In genomic region chr11:70982557-70983228, GRCm38 (mm10) we compare ENCODE assay signal across 8 mouse cellular contexts. TPM values are rescaled to one million over a fixed set of nuclear protein-coding genes. Genes with fewer than 3 reads are reported as not detected.
A peak's percentile ranks its signal among the peaks of the same experiment; 100 is the strongest.
DNase-seq lines count a peak whose midpoint lies in the region; ATAC-seq lines count a peak whose summit lies in the region.

C1qbp (minus strand) TSS chr11:70983026.

- no peaks in the 10 kb centered on the region for H3K27me3 ChIP-seq in erythroblast, embryonic 14.5 days (ENCODE audit: control insufficient read depth)
- H3K27me3 ChIP-seq in heart, embryonic 11.5 days (ENCODE audit: control insufficient read depth, insufficient read depth, low read length), result no peaks in the 10 kb centered on the region
- H3K27me3 ChIP-seq in kidney, embryonic 16.5 days (ENCODE audit: insufficient read depth, low read length), result no peaks in the 10 kb centered on the region

- peak within 1 kb of the TSS; percentile 82 for H3K9ac ChIP-seq in heart, embryonic 11.5 days (ENCODE audit: low read depth, low read length)
- peak within 1 kb of the TSS; percentile 96 for H3K9ac ChIP-seq in kidney, embryonic 16.5 days (replicated peaks; ENCODE audit: low read length)

- DNase-seq in CD4-positive helper T cell, adult 2 months (ENCODE audit: low read depth, low spot score), result peak; percentile 92
- DNase-seq in brain, embryonic 18.5 days (ENCODE audit: low read depth, low spot score), result peak; percentile 66
- peak; percentile 95 for DNase-seq in liver
- peak; percentile 76 to 88 for DNase-seq in monocyte, adult 2 months (ENCODE audit: low read depth in 1 of 2, low spot score in 2 of 2)
- DNase-seq in spleen, postnatal 14 days (ENCODE audit: low spot score in 2 of 2), result peak; percentile 88 to 95

- H3K4me1 ChIP-seq in erythroblast, embryonic 14.5 days (ENCODE audit: control insufficient read depth), result peaks cover 42% of the 10 kb centered on the region
- H3K4me1 ChIP-seq in heart, embryonic 11.5 days (ENCODE audit: control insufficient read depth, insufficient read depth, low read length), result peaks cover 7% of the 10 kb centered on the region
- peaks cover 11% of the 10 kb centered on the region for H3K4me1 ChIP-seq in kidney, embryonic 16.5 days (ENCODE audit: insufficient read depth, low read length)

- H3K36me3 ChIP-seq in erythroblast, embryonic 14.5 days (ENCODE audit: control insufficient read depth), result peaks cover 68% of the 10 kb centered on the region
- peaks cover 33% of the 10 kb centered on the region for H3K36me3 ChIP-seq in heart, embryonic 11.5 days (ENCODE audit: control insufficient read depth, insufficient read depth, low read length)
- H3K36me3 ChIP-seq in kidney, embryonic 16.5 days (ENCODE audit: insufficient read depth, low read length), result peaks cover 56% of the 10 kb centered on the region

- peak within 1 kb of the TSS; percentile 87 for H3K4me2 ChIP-seq in heart, embryonic 11.5 days
- peak within 1 kb of the TSS; percentile 69 for H3K4me2 ChIP-seq in kidney, embryonic 16.5 days (replicated peaks; ENCODE audit: low read depth, low read length)

- ATAC-seq in heart, embryonic 11.5 days (replicated peaks; ENCODE audit: insufficient number of reproducible peaks, low FRiP score, low TSS enrichment), result peak; percentile 91
- ATAC-seq in kidney, embryonic 16.5 days (ENCODE audit: low FRiP score, low TSS enrichment), result peak; percentile 97

- under 1% methylated on average over 62 of the region's 64 CpGs for WGBS in heart, embryonic 11.5 days (ENCODE audit: insufficient replicate concordance)
- WGBS in kidney, embryonic 16.5 days, result under 1% methylated on average over 58 of the region's 64 CpGs

- H3K9me3 ChIP-seq in erythroblast, embryonic 14.5 days (ENCODE audit: control insufficient read depth, low read length), result no peaks in the 10 kb centered on the region
- no peaks in the 10 kb centered on the region for H3K9me3 ChIP-seq in heart, embryonic 11.5 days (replicated peaks; ENCODE audit: control insufficient read depth, low read length)
- no peaks in the 10 kb centered on the region for H3K9me3 ChIP-seq in kidney, embryonic 16.5 days (ENCODE audit: low read length)

- H3K4me3 ChIP-seq in erythroblast, embryonic 14.5 days (replicated peaks), result peak within 1 kb of the TSS; percentile 91
- peak within 1 kb of the TSS; percentile 80 for H3K4me3 ChIP-seq in heart, embryonic 11.5 days (ENCODE audit: low read depth, low read length)
- peak within 1 kb of the TSS; percentile 98 for H3K4me3 ChIP-seq in kidney, embryonic 16.5 days (ENCODE audit: low read length)

- peak within 1 kb of the TSS; percentile 25; the same call in 1 of the 2 replicates for H3K27ac ChIP-seq in heart, embryonic 11.5 days (ENCODE audit: low read depth, low read length)
- H3K27ac ChIP-seq in kidney, embryonic 16.5 days (ENCODE audit: low read length), result peak within 1 kb of the TSS; percentile 67; the same call in 1 of the 2 replicates

RNA-seq across cellular contexts. Expression of gene C1qbp, which starts in this region (rescaled TPM):
- polyA plus RNA-seq in erythroblast, embryonic 14.5 days (2012), result 16.1 and 18.2 TPM in 2 replicates
- 270 and 274 TPM in 2 replicates for polyA plus RNA-seq in heart, embryonic 11.5 days (2014; fragmentation: Nextera tagmentation; extraction: Ambion mirVana)
- polyA plus RNA-seq in kidney, embryonic 16.5 days (2015; fragmentation: Nextera tagmentation; extraction: Ambion mirVana), result 277 and 287 TPM in 2 replicates

Comparison
In these comparisons a context has a peak if more than half of its experiments do, and no peak if none do; other contexts are left out.
1. Peak in every context shown above with its lines: DNase-seq, ATAC-seq, H3K4me3 ChIP-seq and H3K27ac ChIP-seq.
2. RNA of gene C1qbp (polyA plus RNA-seq): 277 to 287 TPM in kidney, embryonic 16.5 days and 270 to 274 TPM in heart, embryonic 11.5 days; 16.1 to 18.2 TPM in erythroblast, embryonic 14.5 days; every median in the first group is over 10 times any median in the second.